ENCODE assay signal across 35 mouse cellular contexts in the genomic region with DNA sequence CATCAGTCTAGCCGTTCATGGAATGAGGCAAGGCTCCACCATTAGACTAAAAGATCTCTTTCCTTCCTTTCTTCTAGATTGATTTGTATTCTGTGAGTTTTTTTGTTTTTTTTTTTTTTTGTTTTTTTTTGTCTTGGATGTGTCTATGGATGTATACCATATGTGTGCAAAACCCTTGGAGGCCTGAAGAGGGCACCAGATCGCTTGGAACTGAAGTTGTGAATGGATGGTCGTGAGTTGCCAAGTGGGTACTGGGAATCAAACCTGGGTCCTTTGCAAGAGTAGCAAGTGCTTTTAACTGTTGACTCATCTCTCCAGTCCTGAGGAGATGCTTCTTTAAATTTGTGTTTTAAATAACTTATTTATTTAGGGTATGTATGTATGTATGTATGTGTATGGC. TPM values are rescaled to one million over a fixed set of nuclear protein-coding genes. Genes with fewer than 3 reads are reported as not detected.
A peak's percentile ranks its signal among the peaks of the same experiment; 100 is the strongest.
DNase-seq lines count a peak whose midpoint lies in the region; ATAC-seq and TF ChIP-seq lines count a peak whose summit lies in the region.
"Had no signal": no experiment of that assay in that cellular context is flagged by ENCODE, and none has a peak within 500 bp of the region (broad histone marks: within the 10 kb centered on the region; RNA-seq: fewer than 3 reads in every experiment).

No protein-coding gene starts in this region.

- no peak overlapping the region for H3K4me2 ChIP-seq in hindbrain, postnatal 0 days (ENCODE audit: low read depth, low read length)
- no peak overlapping the region for H3K4me2 ChIP-seq in hindbrain, embryonic 13.5 days
- no peak overlapping the region for H3K4me2 ChIP-seq in liver, embryonic 14.5 days (ENCODE audit: low read depth)
- H3K4me2 ChIP-seq: embryonic facial prominence, embryonic 13.5 days; forebrain, embryonic 12.5 days; heart, embryonic 15.5 days; limb, embryonic 15.5 days; midbrain, embryonic 15.5 days; neural tube, embryonic 13.5 days had no signal

- no peaks in the 10 kb centered on the region for H3K27me3 ChIP-seq in hindbrain, postnatal 0 days (ENCODE audit: insufficient read depth, low read length)
- H3K27me3 ChIP-seq in hindbrain, embryonic 13.5 days: 0 out of 2 replicates have a peak, but pooled peaks cover 4% of the 10 kb centered on the region
- no peaks in the 10 kb centered on the region for H3K27me3 ChIP-seq in liver, embryonic 14.5 days (ENCODE audit: control insufficient read depth, insufficient read depth, low read length)
- H3K27me3 ChIP-seq in E14TG2a.4 (ENCODE audit: insufficient read depth, low read length): no peaks in the 10 kb centered on the region
- H3K27me3 ChIP-seq: CH12.LX; embryonic facial prominence, embryonic 13.5 days; heart, embryonic 15.5 days; limb, embryonic 15.5 days; megakaryocyte, embryonic 14.5 days; midbrain, embryonic 15.5 days; neural tube, embryonic 13.5 days; Patski had no signal

- no peaks in the 10 kb centered on the region for H3K9me3 ChIP-seq in hindbrain, postnatal 0 days (ENCODE audit: low read length)
- no peaks in the 10 kb centered on the region for H3K9me3 ChIP-seq in hindbrain, embryonic 13.5 days
- H3K9me3 ChIP-seq in liver, embryonic 14.5 days (ENCODE audit: control insufficient read depth, low read length): no peaks in the 10 kb centered on the region
- H3K9me3 ChIP-seq in E14TG2a.4 (ENCODE audit: low read length): no peaks in the 10 kb centered on the region
- H3K9me3 ChIP-seq: embryonic facial prominence, embryonic 13.5 days; heart, embryonic 15.5 days; limb, embryonic 15.5 days; midbrain, embryonic 15.5 days; neural tube, embryonic 13.5 days had no signal

- no peak overlapping the region for H3K9ac ChIP-seq in hindbrain, postnatal 0 days (replicated peaks; ENCODE audit: low read length)
- no peak overlapping the region for H3K9ac ChIP-seq in hindbrain, embryonic 13.5 days
- no peak overlapping the region for H3K9ac ChIP-seq in liver, embryonic 14.5 days (replicated peaks)
- H3K9ac ChIP-seq: embryonic facial prominence, embryonic 13.5 days; forebrain, embryonic 12.5 days; heart, embryonic 15.5 days; limb, embryonic 15.5 days; midbrain, embryonic 15.5 days; neural tube, embryonic 13.5 days had no signal

- 0 out of 2 replicates have a peak, but pooled peaks have one; percentile 22 for TF ChIP-seq CTCF in hindbrain, postnatal 0 days (IDR thresholded peaks at IDR 0.05; ENCODE audit: low read depth)
- peak; percentile 23; the same call in 1 of the 2 replicates for TF ChIP-seq CTCF in liver, embryonic 14.5 days (IDR thresholded peaks at IDR 0.05; ENCODE audit: low read depth)
- TF ChIP-seq CTCF in E14TG2a.4 (conservative IDR thresholded peaks at IDR 0.05; ENCODE audit: low read length): peak; percentile 41

- WGBS in hindbrain, postnatal 0 days: 68% methylated on average over 3 of the region's 3 CpGs
- 67% methylated on average over 3 of the region's 3 CpGs for WGBS in hindbrain, embryonic 13.5 days
- WGBS in liver, embryonic 14.5 days (ENCODE audit: insufficient replicate concordance): 46% methylated on average over 3 of the region's 3 CpGs

- no peak overlapping the region for H3K4me3 ChIP-seq in hindbrain, postnatal 0 days (ENCODE audit: low read length)
- H3K4me3 ChIP-seq in hindbrain, embryonic 13.5 days: no peak overlapping the region
- no peak overlapping the region for H3K4me3 ChIP-seq in liver, embryonic 14.5 days (ENCODE audit: insufficient read depth in 1 of 2, low read depth in 2 of 2, low read length in 2 of 2)
- no peak overlapping the region for H3K4me3 ChIP-seq in E14TG2a.4 (replicated peaks; ENCODE audit: low read length)
- H3K4me3 ChIP-seq: embryonic facial prominence, embryonic 13.5 days; erythroblast, embryonic 14.5 days; forebrain, embryonic 12.5 days; heart, embryonic 15.5 days; limb, embryonic 15.5 days; megakaryocyte, embryonic 14.5 days; midbrain, embryonic 15.5 days; neural tube, embryonic 13.5 days had no signal

- no peak for TF ChIP-seq EP300 in liver, embryonic 14.5 days (IDR thresholded peaks at IDR 0.05; ENCODE audit: low read depth)

- no peak overlapping the region for H3K27ac ChIP-seq in hindbrain, postnatal 0 days
- no peak overlapping the region for H3K27ac ChIP-seq in hindbrain, embryonic 13.5 days
- no peak overlapping the region for H3K27ac ChIP-seq in liver, embryonic 14.5 days
- H3K27ac ChIP-seq: embryonic facial prominence, embryonic 13.5 days; forebrain, embryonic 12.5 days; heart, embryonic 15.5 days; limb, embryonic 15.5 days; midbrain, embryonic 15.5 days; neural tube, embryonic 13.5 days had no signal

- H3K4me1 ChIP-seq in hindbrain, postnatal 0 days (ENCODE audit: insufficient read depth, low read length): 0 out of 2 replicates have a peak, but pooled peaks cover 3% of the 10 kb centered on the region
- H3K4me1 ChIP-seq in hindbrain, embryonic 13.5 days (replicated peaks): no peaks in the 10 kb centered on the region
- H3K4me1 ChIP-seq in liver, embryonic 14.5 days (replicated peaks; ENCODE audit: control insufficient read depth in 2 of 2, insufficient read depth in 2 of 2, low read length in 1 of 2): peaks cover 0 to 5% of the 10 kb centered on the region in 2 experiments; a peak in 2 of 4 replicates
- peaks cover 35% of the 10 kb centered on the region for H3K4me1 ChIP-seq in E14TG2a.4 (replicated peaks; ENCODE audit: low read depth, low read length)
- H3K4me1 ChIP-seq: midbrain, embryonic 15.5 days; neural tube, embryonic 13.5 days had no signal

- DNase-seq in hindbrain, postnatal 0 days (ENCODE audit: low spot score): no peak
- no peak for DNase-seq in liver, embryonic 14.5 days (ENCODE audit: low read depth in 3 of 3, low spot score in 3 of 3)
- DNase-seq in liver (no peak), R1 (ENCODE audit: low read depth, low spot score) (peak; percentile 70)
- DNase-seq in left cerebral cortex, adult 8-10 months (ENCODE audit: low spot score in 2 of 2): no peak
- no peak for DNase-seq in thymus, adult 18-20 months
- DNase-seq: adrenal gland, adult 8-10 months; cerebellum, adult 2 months; cerebellum, postnatal 25 days; embryo, embryonic 11 days; heart, postnatal 4 days; kidney, adult 18-20 months; kidney, postnatal 14 days; left cerebral cortex, postnatal 4 days; lung, adult 2 months; retina, postnatal 1 day; right cerebral cortex, postnatal 25 days; thymus, postnatal 4 days had no signal

- ATAC-seq in hindbrain, postnatal 0 days: no peak
- no peak for ATAC-seq in hindbrain, embryonic 13.5 days (ENCODE audit: low FRiP score)
- no peak for ATAC-seq in liver, embryonic 14.5 days (ENCODE audit: insufficient read depth)
- ATAC-seq: activated CD4-positive, CD25-positive, alpha-beta regulatory T cell, adult 4 months; hindbrain, embryonic 16.5 days; midbrain, embryonic 15.5 days; Patski had no signal

- H3K36me3 ChIP-seq in hindbrain, postnatal 0 days (ENCODE audit: insufficient read depth, low read length): no peaks in the 10 kb centered on the region
- H3K36me3 ChIP-seq in hindbrain, embryonic 13.5 days: no peaks in the 10 kb centered on the region
- H3K36me3 ChIP-seq in liver, embryonic 14.5 days (replicated peaks; ENCODE audit: control insufficient read depth, insufficient read depth, low read depth): no peaks in the 10 kb centered on the region
- no peaks in the 10 kb centered on the region for H3K36me3 ChIP-seq in E14TG2a.4 (ENCODE audit: insufficient read depth, low read length)
- H3K36me3 ChIP-seq: embryonic facial prominence, embryonic 13.5 days; forebrain, embryonic 12.5 days; heart, embryonic 15.5 days; limb, embryonic 15.5 days; midbrain, embryonic 15.5 days; neural tube, embryonic 13.5 days had no signal

RNA-seq across cellular contexts. Expression of a gene that starts 11.5 kb away (rescaled TPM):
- 0.40 and 0.89 TPM in 2 replicates for total RNA-seq in hindbrain, postnatal 0 days (2014; rRNA removed)
- 0.66 and 1.1 TPM in 2 replicates for polyA plus RNA-seq in hindbrain, postnatal 0 days (2015; fragmentation: Nextera tagmentation; extraction: Ambion mirVana)
- 0.60 and 1.5 TPM in 2 replicates for polyA plus RNA-seq in hindbrain, embryonic 13.5 days (2015; fragmentation: Nextera tagmentation; extraction: Ambion mirVana)
- 2.7 and 3.1 TPM in 2 replicates for polyA plus RNA-seq in liver, embryonic 14.5 days (2012; rRNA removed)
- 3.5 and 3.8 TPM in 2 replicates for polyA plus RNA-seq in liver, embryonic 14.5 days (2014; fragmentation: Nextera tagmentation; extraction: Ambion mirVana)
- total RNA-seq in left cerebral cortex, adult 8-10 months (2022): 1 to 10 TPM in 2 of 4 experiments, under 1 TPM in 1, not detected in 1; 0.57 to 6.4 (median 2.9) TPM

RNA-seq across cellular contexts. Expression of a gene that starts 17.7 kb away (rescaled TPM):
- 41.5 and 53.7 TPM in 2 replicates for total RNA-seq in hindbrain, postnatal 0 days (2014; rRNA removed)
- 14.6 and 16.1 TPM in 2 replicates for polyA plus RNA-seq in hindbrain, postnatal 0 days (2015; fragmentation: Nextera tagmentation; extraction: Ambion mirVana)
- 7.6 and 9.3 TPM in 2 replicates for polyA plus RNA-seq in hindbrain, embryonic 13.5 days (2015; fragmentation: Nextera tagmentation; extraction: Ambion mirVana)
- polyA plus RNA-seq in liver, embryonic 14.5 days (2012; rRNA removed): not detected in 2 replicates
- not detected in 2 replicates for polyA plus RNA-seq in liver, embryonic 14.5 days (2014; fragmentation: Nextera tagmentation; extraction: Ambion mirVana)
- 1 to 10 TPM; 1.4 to 2.5 (median 2.0) TPM for total RNA-seq in left cerebral cortex, adult 8-10 months (2022)
- total RNA-seq: gastrocnemius, postnatal 4 days; heart, postnatal 4 days had no signal
- polyA plus RNA-seq: activated CD4-positive, CD25-positive, alpha-beta regulatory T cell, adult 4 months; erythroblast, embryonic 14.5 days; heart, embryonic 15.5 days; limb, embryonic 15.5 days; spleen, adult 2 months had no signal

RNA-seq across cellular contexts. Expression of a gene that starts 27.0 kb away (rescaled TPM):
- not detected in 2 replicates for total RNA-seq in hindbrain, postnatal 0 days (2014; rRNA removed)
- 0.86 and 0.89 TPM in 2 replicates for polyA plus RNA-seq in hindbrain, postnatal 0 days (2015; fragmentation: Nextera tagmentation; extraction: Ambion mirVana)
- 0.48 and 0.58 TPM in 2 replicates for polyA plus RNA-seq in hindbrain, embryonic 13.5 days (2015; fragmentation: Nextera tagmentation; extraction: Ambion mirVana)
- 0.04 TPM in 1 of 2 replicates, not detected in the other for polyA plus RNA-seq in liver, embryonic 14.5 days (2012; rRNA removed)
- polyA plus RNA-seq in liver, embryonic 14.5 days (2014; fragmentation: Nextera tagmentation; extraction: Ambion mirVana): 0.08 TPM in 1 of 2 replicates, not detected in the other
- total RNA-seq in left cerebral cortex, adult 8-10 months (2022): not detected
- total RNA-seq: gastrocnemius, postnatal 4 days; layer of hippocampus, adult 8-10 months; left cerebral cortex, postnatal 4 days had no signal
- polyA plus RNA-seq: embryonic facial prominence, embryonic 13.5 days; erythroblast, embryonic 14.5 days; forebrain, embryonic 12.5 days; heart, embryonic 15.5 days; limb, embryonic 15.5 days; Patski had no signal

RNA-seq across cellular contexts. Expression of a gene that starts 37.4 kb away (rescaled TPM):
- not detected in 2 replicates for total RNA-seq in hindbrain, postnatal 0 days (2014; rRNA removed)
- polyA plus RNA-seq in hindbrain, postnatal 0 days (2015; fragmentation: Nextera tagmentation; extraction: Ambion mirVana): 0.46 and 0.55 TPM in 2 replicates
- polyA plus RNA-seq in hindbrain, embryonic 13.5 days (2015; fragmentation: Nextera tagmentation; extraction: Ambion mirVana): not detected in 2 replicates
- polyA plus RNA-seq in liver, embryonic 14.5 days (2012; rRNA removed): 0.95 and 1.2 TPM in 2 replicates
- polyA plus RNA-seq in liver, embryonic 14.5 days (2014; fragmentation: Nextera tagmentation; extraction: Ambion mirVana): 1.1 and 1.3 TPM in 2 replicates
- total RNA-seq in left cerebral cortex, adult 8-10 months (2022): not detected
- total RNA-seq: heart, postnatal 4 days; layer of hippocampus, adult 8-10 months had no signal
- polyA plus RNA-seq: activated CD4-positive, CD25-positive, alpha-beta regulatory T cell, adult 4 months; cerebellum, adult 2 months; erythroblast, embryonic 14.5 days; neural tube, embryonic 13.5 days had no signal

RNA-seq across cellular contexts. Expression of a gene that starts 53.7 kb away (rescaled TPM):
- not detected in 2 replicates for total RNA-seq in hindbrain, postnatal 0 days (2014; rRNA removed)
- polyA plus RNA-seq in hindbrain, postnatal 0 days (2015; fragmentation: Nextera tagmentation; extraction: Ambion mirVana): not detected in 2 replicates
- polyA plus RNA-seq in hindbrain, embryonic 13.5 days (2015; fragmentation: Nextera tagmentation; extraction: Ambion mirVana): not detected in 2 replicates
- polyA plus RNA-seq in liver, embryonic 14.5 days (2012; rRNA removed): 0.01 TPM in 1 of 2 replicates, not detected in the other
- not detected in 2 replicates for polyA plus RNA-seq in liver, embryonic 14.5 days (2014; fragmentation: Nextera tagmentation; extraction: Ambion mirVana)
- not detected for total RNA-seq in left cerebral cortex, adult 8-10 months (2022)
- total RNA-seq: adrenal gland, adult 8-10 months; gastrocnemius, postnatal 4 days; heart, postnatal 4 days; layer of hippocampus, adult 8-10 months; left cerebral cortex, postnatal 4 days had no signal
- polyA plus RNA-seq: activated CD4-positive, CD25-positive, alpha-beta regulatory T cell, adult 4 months; cerebellum, adult 2 months; erythroblast, embryonic 14.5 days; forebrain, embryonic 12.5 days; heart, embryonic 15.5 days; hindbrain, embryonic 16.5 days; midbrain, embryonic 15.5 days; neural tube, embryonic 13.5 days had no signal
